Mouse (Mus musculus): ENCODE data around the gene Rnls. TPM values are rescaled to one million over a fixed set of nuclear protein-coding genes. Genes with fewer than 3 reads are reported as not detected.

Rnls gene
- 0.12 and 0.18 TPM in 2 replicates for polyA plus RNA-seq (2012; rRNA removed)

DNA sequence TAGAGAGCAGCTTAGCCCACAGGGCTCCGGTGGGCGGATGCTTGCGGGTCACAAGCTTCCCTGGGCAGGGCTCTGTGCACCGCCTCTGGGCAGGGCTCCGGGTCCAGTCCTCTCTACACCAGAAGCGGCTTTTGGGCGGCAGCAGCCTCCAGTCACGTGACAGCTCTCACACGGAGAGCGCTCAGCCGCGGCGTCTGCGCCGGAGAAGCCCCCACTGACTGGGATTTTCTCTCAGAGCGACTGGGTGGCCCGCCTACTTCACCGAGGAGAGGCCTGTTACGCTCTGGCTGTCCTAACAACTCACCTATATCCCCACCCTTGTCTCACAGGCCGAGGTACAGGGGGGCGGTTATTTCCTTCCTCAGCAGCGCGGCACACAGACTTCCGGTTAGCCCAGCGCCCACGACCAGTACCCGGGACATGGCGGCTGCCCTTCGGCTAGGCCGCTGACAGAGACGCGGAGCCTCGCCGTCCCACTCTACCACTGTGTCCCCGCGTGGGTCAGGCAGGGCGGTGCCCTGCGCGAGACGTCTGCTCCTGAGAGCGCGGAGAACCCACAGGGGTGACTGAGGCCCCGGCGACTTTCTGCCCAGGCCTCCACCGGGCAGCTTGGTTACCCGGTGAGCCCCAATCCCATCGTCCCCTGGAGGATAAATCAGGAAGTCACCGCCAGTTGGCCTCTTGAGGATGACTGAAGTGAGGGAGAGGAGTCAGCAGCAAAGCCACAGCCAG lies at the start of gene Rnls:
Gene Rnls, minus strand, starts transcription at position 645 of the 732 bp plus-strand sequence.

Other genes starting within 250 kb of the Rnls start
- gene Lipo4, start 125.5 kb upstream of the Rnls start, polyA plus RNA-seq (2012; rRNA removed), result not detected in 2 replicates
- not detected in 2 replicates for gene Gm8978, start 233.0 kb upstream of the Rnls start, polyA plus RNA-seq (2012; rRNA removed)

Measured in liver, embryonic 14 days (tissue).